In genomic region chr2:125248256-125248655, GRCm38 (mm10) we compare ENCODE assay signal across 8 mouse cellular contexts. TPM values are rescaled to one million over a fixed set of nuclear protein-coding genes. Genes with fewer than 3 reads are reported as not detected.
DNase-seq lines count a peak whose midpoint lies in the region; ATAC-seq and TF ChIP-seq lines count a peak whose summit lies in the region.

No protein-coding gene starts in this region.

- 3% methylated on average over 8 of the region's 8 CpGs for WGBS in heart, embryonic 15.5 days
- 2% methylated on average over 8 of the region's 8 CpGs for WGBS in hindbrain, embryonic 11.5 days
- WGBS in midbrain, embryonic 13.5 days, result 2% methylated on average over 8 of the region's 8 CpGs

- H3K4me3 ChIP-seq in heart, embryonic 15.5 days, result peak overlapping the region; percentile 80
- H3K4me3 ChIP-seq in bone marrow macrophage, adult 2 months (ENCODE audit: insufficient read depth, low read length), result peak overlapping the region; percentile 95
- peak overlapping the region; percentile 77 for H3K4me3 ChIP-seq in hindbrain, embryonic 11.5 days (ENCODE audit: low read depth, low read length)
- H3K4me3 ChIP-seq in midbrain, embryonic 13.5 days (replicated peaks), result peak overlapping the region; percentile 72

- H3K27ac ChIP-seq in heart, embryonic 15.5 days, result peak overlapping the region; percentile 95
- H3K27ac ChIP-seq in bone marrow macrophage, adult 2 months (ENCODE audit: insufficient read depth, low read depth, low read length), result no peak overlapping the region
- no peak overlapping the region for H3K27ac ChIP-seq in hindbrain, embryonic 11.5 days (ENCODE audit: low read depth, low read length)
- H3K27ac ChIP-seq in midbrain, embryonic 13.5 days, result peak overlapping the region; percentile 87; the same call in 1 of the 2 replicates

- H3K9me3 ChIP-seq in heart, embryonic 15.5 days (replicated peaks), result no peaks in the 10 kb centered on the region
- no peaks in the 10 kb centered on the region for H3K9me3 ChIP-seq in hindbrain, embryonic 11.5 days (ENCODE audit: control insufficient read depth, low read length)
- H3K9me3 ChIP-seq in midbrain, embryonic 13.5 days, result no peaks in the 10 kb centered on the region

- H3K27me3 ChIP-seq in heart, embryonic 15.5 days, result no peaks in the 10 kb centered on the region
- no peaks in the 10 kb centered on the region for H3K27me3 ChIP-seq in hindbrain, embryonic 11.5 days (ENCODE audit: control insufficient read depth, insufficient read depth, low read length)
- H3K27me3 ChIP-seq in midbrain, embryonic 13.5 days, result no peaks in the 10 kb centered on the region

- H3K9ac ChIP-seq in heart, embryonic 15.5 days, result peak overlapping the region; percentile 84
- peak overlapping the region; percentile 90 for H3K9ac ChIP-seq in hindbrain, embryonic 11.5 days (ENCODE audit: low read depth, low read length)
- H3K9ac ChIP-seq in midbrain, embryonic 13.5 days (replicated peaks), result peak overlapping the region; percentile 84

- H3K4me2 ChIP-seq in heart, embryonic 15.5 days, result peak overlapping the region; percentile 92
- H3K4me2 ChIP-seq in hindbrain, embryonic 11.5 days (replicated peaks; ENCODE audit: low read depth, low read length), result peak overlapping the region; percentile 79
- peak overlapping the region; percentile 74 for H3K4me2 ChIP-seq in midbrain, embryonic 13.5 days (replicated peaks)

- DNase-seq in heart, adult 8-10 months (ENCODE audit: low spot score), result no peak
- no peak for DNase-seq in hindbrain, embryonic 11.5 days (ENCODE audit: low spot score)
- no peak for DNase-seq in adrenal gland, adult 8-10 months
- no peak for DNase-seq in cerebellum, adult 8-10 months
- no peak for DNase-seq in layer of hippocampus, postnatal 25 days (ENCODE audit: extremely low spot score in 1 of 2, low spot score in 1 of 2)

- no peak for TF ChIP-seq POLR2A in bone marrow macrophage, adult 2 months (IDR thresholded peaks at IDR 0.05; ENCODE audit: borderline replicate concordance, low read depth, low read length)

- TF ChIP-seq CTCF in bone marrow macrophage, adult 2 months (IDR thresholded peaks at IDR 0.05; ENCODE audit: low read depth, low read length), result no peak

- peaks cover 25% of the 10 kb centered on the region for H3K36me3 ChIP-seq in heart, embryonic 15.5 days
- H3K36me3 ChIP-seq in hindbrain, embryonic 11.5 days (ENCODE audit: control insufficient read depth, insufficient read depth, low read length), result no peaks in the 10 kb centered on the region
- peaks cover 3% of the 10 kb centered on the region for H3K36me3 ChIP-seq in midbrain, embryonic 13.5 days

- no peak for ATAC-seq in heart, embryonic 15.5 days (replicated peaks; ENCODE audit: insufficient number of reproducible peaks, insufficient read depth, low FRiP score, low read depth)
- no peak for ATAC-seq in hindbrain, embryonic 11.5 days (ENCODE audit: low FRiP score)
- no peak for ATAC-seq in midbrain, embryonic 13.5 days

- peaks cover 14% of the 10 kb centered on the region for H3K4me1 ChIP-seq in heart, embryonic 15.5 days (replicated peaks)
- H3K4me1 ChIP-seq in bone marrow macrophage, adult 2 months (ENCODE audit: control insufficient read depth, insufficient read depth, low read length), result peaks cover 16% of the 10 kb centered on the region; the same call in 1 of the 2 replicates
- H3K4me1 ChIP-seq in hindbrain, embryonic 11.5 days (replicated peaks; ENCODE audit: control insufficient read depth, insufficient read depth, low read length), result no peaks in the 10 kb centered on the region
- peaks cover 16% of the 10 kb centered on the region for H3K4me1 ChIP-seq in midbrain, embryonic 13.5 days (replicated peaks)

RNA-seq across cellular contexts. Expression of gene Dut, which starts 1.3 kb away (rescaled TPM):
- polyA plus RNA-seq in heart, embryonic 15.5 days (2015; fragmentation: Nextera tagmentation; extraction: Ambion mirVana), result 99.5 and 102 TPM in 2 replicates
- total RNA-seq in heart, adult 8-10 months (2022), result 10 to 100 TPM; 29.6 to 32.2 (median 30.4) TPM
- 17.7 and 19.4 TPM in 2 replicates for polyA plus RNA-seq in bone marrow macrophage, adult 2 months (2012; ENCODE audit: insufficient read depth, insufficient read length, missing spikeins)
- polyA plus RNA-seq in hindbrain, embryonic 11.5 days (2014; fragmentation: Nextera tagmentation; extraction: Ambion mirVana), result 176 and 187 TPM in 2 replicates
- 97.0 and 105 TPM in 2 replicates for polyA plus RNA-seq in midbrain, embryonic 13.5 days (2015; fragmentation: Nextera tagmentation; extraction: Ambion mirVana)
- 10 to 100 TPM; 20.1 to 27.2 (median 24.6) TPM for total RNA-seq in adrenal gland, adult 8-10 months (2022)
- 10 to 100 TPM; 25.9 to 34.0 TPM for total RNA-seq in layer of hippocampus, postnatal 25 days (2021)

Comparison
In these comparisons a context has a peak if more than half of its experiments do, and no peak if none do; other contexts are left out.
1. H3K27ac ChIP-seq: peak in heart, embryonic 15.5 days (single experiment) and midbrain, embryonic 13.5 days (single experiment); none in bone marrow macrophage, adult 2 months (single experiment) and hindbrain, embryonic 11.5 days (single experiment).
2. Peak in every context shown above with its lines, with median percentiles within 50 percentile points of each other: H3K4me2 ChIP-seq, H3K4me3 ChIP-seq and H3K9ac ChIP-seq.